Mouse (Mus musculus): ENCODE data around the gene Kctd7. TPM values are rescaled to one million over a fixed set of nuclear protein-coding genes. Genes with fewer than 3 reads are reported as not detected.

The Kctd7 gene
- polyA plus RNA-seq, 1 experiment, result 8.7 TPM

DNA sequence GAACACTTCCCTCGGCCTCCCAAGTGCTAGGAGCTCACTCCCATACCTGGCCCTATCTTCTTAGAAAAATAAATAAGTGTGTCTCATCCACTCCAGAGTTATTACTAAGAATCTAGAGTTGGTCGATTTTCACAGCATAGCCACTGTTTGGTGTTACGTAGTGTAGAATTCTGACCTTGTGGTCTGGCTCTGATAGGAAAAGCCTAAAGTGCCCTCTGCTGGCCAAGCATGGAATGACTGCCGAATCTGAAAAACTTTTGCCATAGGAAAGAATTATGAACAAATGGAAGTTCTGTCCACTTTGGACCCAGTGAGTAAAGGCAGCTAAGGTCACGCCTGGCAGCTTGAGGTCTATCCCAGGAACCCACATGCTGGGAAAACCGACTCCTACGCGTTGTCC is 5.3 kb upstream of the Kctd7 start:
- H3K4me3 ChIP-seq (ENCODE audit: insufficient read depth, low read length), result no peak overlapping the region
- no peaks in the 10 kb centered on the region for H3K4me1 ChIP-seq (ENCODE audit: control insufficient read depth, insufficient read depth, low read length)
- H3K27ac ChIP-seq (ENCODE audit: insufficient read depth, low read length), result no peak overlapping the region
- TF ChIP-seq POLR2A (IDR thresholded peaks at IDR 0.05; ENCODE audit: extremely low read depth, insufficient read depth, low read length), result no peak
- peak; percentile 88 for TF ChIP-seq CTCF (IDR thresholded peaks at IDR 0.05; ENCODE audit: extremely low read depth, insufficient read depth, low read length)

DNA sequence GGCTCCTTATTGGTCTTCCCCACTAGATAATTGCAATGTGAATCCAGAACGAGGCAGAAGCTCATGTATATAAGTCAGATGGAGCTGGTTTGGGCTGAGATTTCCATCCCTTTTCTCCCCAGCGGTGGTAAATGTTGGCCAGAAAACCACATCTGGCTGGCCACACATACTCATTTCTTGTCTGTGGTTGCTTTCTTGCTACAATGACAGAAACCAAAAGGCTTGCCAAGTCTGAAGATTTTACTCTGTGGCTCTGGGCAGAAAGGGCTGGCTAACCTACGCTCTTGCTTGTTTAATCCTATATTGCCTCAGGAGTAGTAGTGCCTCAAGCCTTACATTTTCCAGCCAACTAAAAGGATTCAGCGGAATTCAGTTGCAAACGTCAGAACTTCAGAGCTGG is 3.5 kb upstream of the Kctd7 start:
- H3K4me1 ChIP-seq (ENCODE audit: control insufficient read depth, insufficient read depth, low read length), result no peaks in the 10 kb centered on the region
- no peak overlapping the region for H3K4me3 ChIP-seq (ENCODE audit: insufficient read depth, low read length)
- no peak overlapping the region for H3K27ac ChIP-seq (ENCODE audit: insufficient read depth, low read length)
- TF ChIP-seq POLR2A (IDR thresholded peaks at IDR 0.05; ENCODE audit: extremely low read depth, insufficient read depth, low read length) (no peak), CTCF (IDR thresholded peaks at IDR 0.05; ENCODE audit: extremely low read depth, insufficient read depth, low read length) (no peak)

DNA sequence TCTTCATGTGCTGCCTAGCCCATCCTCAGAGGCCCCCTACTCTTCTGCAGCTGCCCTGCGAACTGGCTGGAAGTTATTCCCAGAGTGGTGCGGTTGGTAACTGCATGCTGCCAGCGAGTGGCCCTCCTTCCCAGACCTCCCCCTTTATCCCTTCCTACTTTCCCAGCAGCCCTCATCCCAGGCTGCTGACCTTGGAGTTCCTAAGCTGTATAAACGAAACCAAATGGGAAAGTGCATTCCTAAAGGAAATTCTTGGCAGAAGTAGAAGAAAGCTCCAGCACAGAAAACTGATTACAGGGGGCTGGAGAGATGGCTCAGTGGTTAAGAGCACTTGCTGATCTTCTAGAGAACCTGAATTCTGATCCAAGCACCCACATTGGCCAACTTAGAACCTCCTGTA is 2.6 kb upstream of the Kctd7 start:
- H3K27ac ChIP-seq (ENCODE audit: insufficient read depth, low read length), result no peak overlapping the region
- H3K4me1 ChIP-seq (ENCODE audit: control insufficient read depth, insufficient read depth, low read length), result no peaks in the 10 kb centered on the region
- H3K4me3 ChIP-seq (ENCODE audit: insufficient read depth, low read length), result no peak overlapping the region
- no peak for TF ChIP-seq CTCF (IDR thresholded peaks at IDR 0.05; ENCODE audit: extremely low read depth, insufficient read depth, low read length)
- no peak for TF ChIP-seq POLR2A (IDR thresholded peaks at IDR 0.05; ENCODE audit: extremely low read depth, insufficient read depth, low read length)

DNA sequence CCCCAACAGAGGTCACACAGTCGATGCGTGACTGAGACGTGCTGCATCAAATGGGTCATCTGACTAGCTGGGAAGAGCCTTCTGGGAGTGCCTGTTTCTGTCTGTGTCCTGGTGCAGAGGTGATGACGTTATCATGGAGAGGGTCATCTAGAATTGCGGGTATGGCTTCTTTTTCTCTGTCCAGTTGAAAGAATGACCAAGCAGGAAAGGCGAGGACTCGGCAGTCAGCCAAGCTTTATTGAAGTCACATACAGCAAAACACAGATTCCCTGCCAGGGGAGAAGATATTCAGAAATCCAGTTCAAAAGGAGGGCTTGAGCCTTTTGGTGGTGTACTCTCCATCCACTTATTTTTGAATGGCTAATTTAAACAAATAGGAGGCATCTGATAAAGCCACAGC is 1.6 kb upstream of the Kctd7 start:
- H3K27ac ChIP-seq (ENCODE audit: insufficient read depth, low read length), result no peak overlapping the region

DNA sequence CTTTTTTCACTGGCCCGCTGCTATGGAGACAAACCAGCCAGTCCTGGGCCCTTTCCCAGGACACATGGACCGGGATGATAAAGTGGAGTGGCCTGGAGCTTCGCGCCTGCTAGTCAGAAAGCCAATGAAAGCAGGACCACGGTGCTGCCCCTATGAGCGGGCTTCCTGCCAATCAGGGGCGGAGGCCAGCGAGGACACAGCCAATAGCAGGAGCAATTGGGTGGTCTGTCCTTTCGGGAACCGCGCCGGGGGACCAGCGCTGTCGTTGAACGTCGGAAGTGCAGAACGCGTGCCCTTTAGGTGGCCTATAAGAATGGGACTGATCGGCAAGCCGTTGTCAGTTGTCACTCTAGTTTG is 706 bp upstream of the Kctd7 start:
- no peak for TF ChIP-seq CTCF (IDR thresholded peaks at IDR 0.05; ENCODE audit: extremely low read depth, insufficient read depth, low read length)
- TF ChIP-seq POLR2A (IDR thresholded peaks at IDR 0.05; ENCODE audit: extremely low read depth, insufficient read depth, low read length), result no peak
- Histone ChIP-seq H3K4me3 (ENCODE audit: insufficient read depth, low read length) (peak overlapping the region; percentile 59), H3K4me1 (ENCODE audit: control insufficient read depth, insufficient read depth, low read length) (no peaks in the 10 kb centered on the region), H3K27ac (ENCODE audit: insufficient read depth, low read length) (peak overlapping the region; percentile 24)

More for the DNA sequence above, 1.6 kb upstream of the Kctd7 start:
- TF ChIP-seq CTCF (IDR thresholded peaks at IDR 0.05; ENCODE audit: extremely low read depth, insufficient read depth, low read length) (no peak), POLR2A (IDR thresholded peaks at IDR 0.05; ENCODE audit: extremely low read depth, insufficient read depth, low read length) (no peak)
- Histone ChIP-seq H3K4me3 (ENCODE audit: insufficient read depth, low read length) (no peak overlapping the region), H3K4me1 (ENCODE audit: control insufficient read depth, insufficient read depth, low read length) (no peaks in the 10 kb centered on the region)

DNA sequence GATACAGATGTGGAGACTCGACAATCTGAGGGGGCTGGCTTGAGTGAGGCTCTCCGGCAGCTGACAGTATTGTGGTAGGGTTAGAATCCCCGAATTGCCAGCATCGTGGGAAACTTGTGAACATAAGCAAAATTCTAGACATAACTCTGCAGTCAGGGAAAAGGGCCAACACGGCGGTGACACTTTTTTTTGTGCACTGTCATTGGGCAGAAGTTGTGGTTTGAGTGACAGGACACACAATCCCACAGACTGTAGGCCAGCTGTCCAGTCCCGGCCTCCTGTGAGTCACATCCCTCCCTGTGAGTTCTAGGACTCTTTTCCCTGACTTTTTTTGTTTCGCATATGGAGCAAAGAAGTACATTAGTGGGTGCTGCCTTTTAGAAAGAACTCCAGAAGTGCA is 1.3 kb downstream of the Kctd7 start:
- Histone ChIP-seq H3K4me1 (ENCODE audit: control insufficient read depth, insufficient read depth, low read length) (no peaks in the 10 kb centered on the region), H3K4me3 (ENCODE audit: insufficient read depth, low read length) (peak overlapping the region; percentile 59; the same call in 1 of the 2 replicates), H3K27ac (ENCODE audit: insufficient read depth, low read length) (no peak overlapping the region)
- TF ChIP-seq POLR2A (IDR thresholded peaks at IDR 0.05; ENCODE audit: extremely low read depth, insufficient read depth, low read length) (no peak), CTCF (IDR thresholded peaks at IDR 0.05; ENCODE audit: extremely low read depth, insufficient read depth, low read length) (no peak)

DNA sequence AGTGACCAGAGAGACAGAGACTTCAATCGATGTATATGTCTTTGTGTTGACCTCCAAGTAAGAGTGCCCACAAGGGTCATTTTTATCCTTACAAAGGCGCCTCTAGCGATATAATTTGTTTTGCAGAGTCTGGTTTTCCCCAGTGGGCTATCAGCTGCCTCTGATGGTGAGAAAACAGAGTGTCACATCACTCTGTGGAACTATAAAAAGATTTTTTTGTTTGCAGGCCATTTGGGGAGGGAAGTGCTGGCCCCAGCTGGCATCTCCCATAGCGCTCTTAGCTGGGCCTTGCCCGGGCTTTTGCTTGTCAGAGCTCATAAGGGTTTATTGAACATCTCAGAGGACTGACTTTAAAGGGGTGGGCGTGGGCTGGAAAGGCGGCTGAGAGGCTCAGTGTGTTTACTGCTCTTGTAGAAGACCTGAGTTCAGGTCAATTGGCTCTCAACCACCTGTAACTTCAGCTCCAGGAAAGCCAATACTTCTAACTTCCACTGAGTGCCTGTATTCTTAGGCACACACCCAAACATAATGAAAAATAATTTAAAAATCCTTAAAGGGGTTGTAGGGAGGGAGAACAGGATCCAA is 5.2 kb downstream of the Kctd7 start:
- Histone ChIP-seq H3K4me3 (ENCODE audit: insufficient read depth, low read length) (no peak overlapping the region), H3K27ac (ENCODE audit: insufficient read depth, low read length) (no peak overlapping the region), H3K4me1 (ENCODE audit: control insufficient read depth, insufficient read depth, low read length) (no peaks in the 10 kb centered on the region)
- TF ChIP-seq POLR2A (IDR thresholded peaks at IDR 0.05; ENCODE audit: extremely low read depth, insufficient read depth, low read length) (no peak), CTCF (IDR thresholded peaks at IDR 0.05; ENCODE audit: extremely low read depth, insufficient read depth, low read length) (no peak)

DNA sequence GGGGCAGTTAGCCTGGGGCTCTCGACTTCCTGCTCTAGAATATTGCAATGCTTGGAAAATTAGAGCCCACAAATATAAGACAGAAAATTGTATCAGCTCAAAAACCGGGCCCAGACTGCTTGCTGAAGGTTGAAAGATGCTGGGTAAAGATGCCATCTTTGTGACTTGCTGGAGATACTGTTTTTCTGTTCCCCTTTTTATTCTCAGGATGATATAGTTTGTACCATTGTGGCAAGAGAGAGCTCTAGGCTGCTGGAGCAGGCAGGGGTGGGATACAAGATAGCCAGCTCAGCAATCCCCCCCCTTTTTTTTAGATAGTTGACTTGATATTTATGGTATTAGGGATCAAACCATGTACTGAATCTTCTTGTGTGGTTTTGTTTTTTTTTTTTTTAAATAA is 9.6 kb downstream of the Kctd7 start:
- TF ChIP-seq CTCF (IDR thresholded peaks at IDR 0.05; ENCODE audit: extremely low read depth, insufficient read depth, low read length) (no peak), POLR2A (IDR thresholded peaks at IDR 0.05; ENCODE audit: extremely low read depth, insufficient read depth, low read length) (no peak)
- Histone ChIP-seq H3K4me1 (ENCODE audit: control insufficient read depth, insufficient read depth, low read length) (no peaks in the 10 kb centered on the region), H3K27ac (ENCODE audit: insufficient read depth, low read length) (no peak overlapping the region), H3K4me3 (ENCODE audit: insufficient read depth, low read length) (no peak overlapping the region)

DNA sequence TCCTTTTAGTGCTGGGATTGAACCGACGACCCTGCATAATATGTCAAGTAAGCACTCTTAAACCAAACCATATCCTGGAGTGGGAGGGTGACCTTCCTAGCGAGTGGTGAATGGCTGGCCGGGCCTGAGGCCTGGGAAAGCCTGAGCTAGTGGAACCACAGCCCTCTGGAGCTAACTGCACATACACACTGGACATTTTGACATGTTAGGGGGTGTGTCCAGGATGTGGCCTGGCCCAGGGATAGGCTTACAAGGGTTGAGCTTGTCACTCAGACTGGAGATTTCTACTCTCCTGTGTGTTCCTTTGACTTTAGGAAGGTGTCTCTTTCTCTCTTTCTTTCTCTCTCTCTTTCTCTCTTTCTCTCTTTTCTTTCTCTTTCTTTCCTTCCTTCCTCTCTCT is 13.9 kb downstream of the Kctd7 start:
- H3K4me1 ChIP-seq (ENCODE audit: control insufficient read depth, insufficient read depth, low read length), result no peaks in the 10 kb centered on the region
- H3K27ac ChIP-seq (ENCODE audit: insufficient read depth, low read length), result no peak overlapping the region
- no peak for TF ChIP-seq CTCF (IDR thresholded peaks at IDR 0.05; ENCODE audit: extremely low read depth, insufficient read depth, low read length)
- H3K4me3 ChIP-seq (ENCODE audit: insufficient read depth, low read length), result no peak overlapping the region

DNA sequence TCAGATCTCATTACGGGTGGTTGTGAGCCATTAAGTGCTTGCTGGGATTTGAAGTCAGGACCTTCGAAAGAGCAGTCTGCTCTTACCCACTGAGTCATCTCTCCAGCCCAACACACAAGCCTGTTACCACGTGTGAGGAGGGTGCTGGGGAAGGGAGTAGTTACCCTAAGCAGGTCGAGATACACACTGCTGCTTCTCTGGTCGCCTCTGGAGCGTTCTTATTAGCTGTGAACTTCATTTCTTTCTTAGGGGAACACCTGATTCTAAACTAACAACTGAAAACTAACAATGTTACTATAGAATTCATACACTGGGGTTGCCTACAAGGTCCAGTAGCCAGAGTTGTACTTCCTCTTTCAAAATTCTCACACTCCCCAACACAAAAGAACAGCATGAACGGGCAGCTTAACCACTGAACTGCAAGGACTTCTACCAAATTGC is 15.1 kb downstream of the Kctd7 start:
- Histone ChIP-seq H3K4me3 (ENCODE audit: insufficient read depth, low read length) (no peak overlapping the region), H3K27ac (ENCODE audit: insufficient read depth, low read length) (no peak overlapping the region), H3K4me1 (ENCODE audit: control insufficient read depth, insufficient read depth, low read length) (no peaks in the 10 kb centered on the region)
- TF ChIP-seq CTCF (IDR thresholded peaks at IDR 0.05; ENCODE audit: extremely low read depth, insufficient read depth, low read length) (no peak), POLR2A (IDR thresholded peaks at IDR 0.05; ENCODE audit: extremely low read depth, insufficient read depth, low read length) (no peak)
